Mouse (Mus musculus) heart, postnatal 25 days (tissue): ENCODE measurements around the gene Rbm45. TPM values are rescaled to one million over a fixed set of nuclear protein-coding genes. Genes with fewer than 3 reads are reported as not detected.

Experiments
- DNase-seq: peaks from one replicate; pipeline ENCODE4 v3.0.0; 2022; ENCODE audit warnings: low spot score
- intact Hi-C: fragments of 180-260 bp; cut with DNase I; formaldehyde crosslinking; loops from one replicate; pipeline ENCODE4 v1.15.1; 2025
- total RNA-seq, 2 experiments: library from RNA; stranded (reverse); gene quantifications; 2 replicates each; pipeline ENCODE4 v1.2.3; 2021

Rbm45 gene
- total RNA-seq, 2 experiments from 2014 or later: 19.2 to 22.0 TPM

- no peak for DNase-seq
- intact Hi-C loops: no loop called here
These were observed 2.5 kb downstream of the Rbm45 start for GRCm38 (mm10) chr2:76372244-76372643.

DNA sequence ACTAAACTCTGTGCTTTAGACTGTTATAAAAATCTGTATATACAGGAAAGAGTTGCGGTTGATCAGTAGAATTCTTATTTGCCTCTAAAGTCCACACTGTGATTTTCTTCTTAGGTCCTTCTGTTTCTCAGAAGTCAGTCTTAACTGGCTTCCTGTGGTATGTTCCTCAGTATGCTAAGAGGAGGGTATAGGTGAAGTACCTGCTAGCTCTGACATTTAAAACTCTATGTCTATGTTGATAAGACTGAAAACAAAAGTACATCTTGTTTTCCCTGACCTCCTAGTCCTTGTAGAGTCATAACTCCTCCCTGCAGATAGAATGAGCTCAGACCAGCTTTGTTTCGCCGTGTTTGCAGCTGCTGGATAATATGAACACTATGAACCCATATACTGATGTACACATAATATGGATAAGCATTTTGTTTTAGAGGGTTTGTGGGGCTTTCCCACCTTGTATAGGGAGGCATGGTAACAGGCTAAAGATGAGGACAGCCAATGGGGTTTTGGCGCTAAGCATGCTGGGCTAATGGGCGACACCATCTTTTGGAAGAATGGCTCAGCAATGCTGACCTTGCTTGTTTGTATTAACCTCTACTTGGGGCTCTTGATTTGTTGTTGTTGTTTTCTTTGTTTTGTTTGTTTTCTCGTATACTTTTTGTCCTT lies 4.9 kb downstream of the Rbm45 start:
- no peak for DNase-seq
- intact Hi-C loops: no loop called here

DNA sequence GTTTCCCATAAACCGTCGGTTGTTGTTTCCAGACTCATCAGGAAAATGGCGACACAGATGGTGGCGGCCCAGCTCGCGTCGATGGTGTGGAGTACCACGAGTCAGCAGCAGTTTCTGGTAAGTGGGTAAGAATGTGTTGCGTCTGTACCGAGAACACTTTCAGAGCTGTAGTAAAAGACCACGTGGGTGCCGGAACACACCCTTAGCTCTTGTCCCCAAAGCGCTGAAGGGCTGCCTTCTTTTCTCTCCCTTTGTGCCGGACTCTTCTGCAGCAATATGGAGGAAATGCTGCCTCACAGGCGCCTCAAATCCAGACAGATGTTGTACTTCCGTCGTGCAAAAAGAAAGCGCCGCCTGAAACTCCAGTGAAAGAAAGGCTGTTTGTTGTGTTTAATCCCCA lies 8.9 kb downstream of the Rbm45 start:
- intact Hi-C loops: no loop called here

DNA sequence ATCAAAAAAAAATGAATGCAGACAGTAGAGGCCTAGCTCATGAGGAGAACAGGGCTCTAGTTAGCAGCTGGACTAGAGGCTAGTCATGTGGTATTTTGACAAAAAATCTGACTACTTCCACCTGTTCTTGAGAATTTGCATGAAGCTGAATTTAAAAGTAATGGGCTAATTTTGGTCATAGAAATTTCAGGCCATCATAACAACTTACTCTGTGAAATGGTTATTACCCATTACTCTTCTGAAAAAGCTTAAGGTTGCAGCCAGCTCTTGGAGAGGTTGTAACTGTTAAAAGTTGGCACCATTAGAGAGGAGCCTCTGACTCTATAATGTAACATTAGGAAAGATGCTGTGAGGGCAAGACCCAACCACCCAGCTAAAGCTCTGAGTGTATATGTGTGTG lies 16.7 kb downstream of the Rbm45 start:
- intact Hi-C loops: no loop called here
- no peak for DNase-seq

More for the DNA sequence above, 8.9 kb downstream of the Rbm45 start:
- DNase-seq: no peak

- intact Hi-C loops: no loop called here
- no peak for DNase-seq
These were observed 30.4 kb downstream of the Rbm45 start for GRCm38 (mm10) chr2:76400178-76400577.

DNA sequence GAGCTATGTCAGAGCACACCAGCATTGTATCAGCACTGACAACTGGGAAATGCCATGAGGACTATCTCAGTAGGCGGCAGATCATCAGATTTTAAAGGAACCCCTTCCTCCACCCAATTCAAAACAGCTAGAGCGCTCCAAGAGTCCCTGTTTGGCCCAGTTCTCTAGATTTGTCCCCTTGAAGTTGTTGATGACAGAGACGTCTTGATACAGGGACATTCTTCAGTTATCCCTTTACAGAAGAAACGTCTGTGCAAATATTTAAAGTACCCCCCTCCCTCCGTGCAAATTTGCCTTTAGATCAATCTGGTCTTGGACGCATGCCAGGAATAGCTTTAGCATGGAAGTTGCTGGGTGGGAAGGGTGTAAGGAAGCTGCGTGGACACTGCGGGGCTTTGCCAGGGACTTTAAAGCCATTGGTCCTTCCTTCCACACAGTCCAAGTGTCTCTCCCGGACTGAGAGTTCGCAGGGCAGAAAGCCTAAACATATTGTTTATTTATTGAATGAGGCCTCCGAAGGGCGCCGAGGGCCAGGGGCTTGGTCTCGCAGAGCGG lies 35.9 kb downstream of the Rbm45 start:
- intact Hi-C loops: loop anchor here (2.0 kb wide), 1 partner anchor 35 kb away; no protein-coding TSS in a partner anchor
- DNase-seq: no peak

DNA sequence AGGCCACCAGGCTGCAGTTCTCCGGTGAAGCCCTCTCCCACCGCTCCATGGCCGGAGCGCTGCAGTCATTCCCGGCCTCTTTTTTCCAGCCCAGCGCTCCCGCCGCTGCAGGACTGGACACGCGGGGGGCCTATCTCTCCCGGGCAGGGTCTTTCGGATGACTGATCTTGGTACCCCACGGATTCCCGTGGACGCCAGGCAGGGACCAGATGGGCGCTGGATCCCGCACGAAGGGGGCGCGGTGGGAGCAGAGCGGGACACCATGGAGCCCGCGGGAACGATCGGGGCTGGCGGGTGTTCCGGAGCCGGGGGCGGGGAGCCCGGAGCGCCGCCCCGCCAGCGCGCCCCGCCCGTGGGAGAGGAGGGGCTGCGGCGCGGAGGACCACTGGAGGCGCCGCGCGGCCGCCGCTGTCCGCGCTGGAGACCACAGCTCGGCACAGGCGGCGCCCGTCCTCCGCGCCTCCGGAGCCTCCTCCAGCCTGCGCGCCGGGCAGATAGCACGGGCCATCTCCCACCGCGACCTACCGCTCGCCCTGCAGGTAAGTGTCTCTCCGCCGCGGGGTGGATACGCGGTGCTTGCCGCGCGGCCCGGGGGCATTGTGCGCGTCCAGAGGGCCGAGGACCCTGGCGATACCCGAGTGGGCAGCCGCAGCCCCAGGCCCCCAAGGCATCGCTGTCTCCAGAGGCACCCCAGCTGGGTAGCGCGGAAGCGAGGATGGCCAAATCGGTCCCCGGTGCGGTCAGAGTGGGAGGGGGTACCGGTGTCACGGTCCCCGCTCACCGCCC lies 36.6 kb downstream of the Rbm45 start, which contains the start of gene Osbpl6:
Osbpl6 (plus strand) TSS at position 358 of the 786 bp plus-strand sequence.
- intact Hi-C loops: loop anchor here (2.0 kb wide), 1 partner anchor 36 kb away; no protein-coding TSS in a partner anchor
- DNase-seq: peak; percentile 37

- peak; percentile 12 for DNase-seq
- intact Hi-C loops: loop anchor here (2.0 kb wide), 1 partner anchor 36 kb away; no protein-coding TSS in a partner anchor
These were observed 37.2 kb downstream of the Rbm45 start for GRCm38 (mm10) chr2:76406937-76407441.

GRCm38 (mm10) chr2:76409526-76409925 lies 39.7 kb downstream of the Rbm45 start:
- intact Hi-C loops: no loop called here
- no peak for DNase-seq

DNA sequence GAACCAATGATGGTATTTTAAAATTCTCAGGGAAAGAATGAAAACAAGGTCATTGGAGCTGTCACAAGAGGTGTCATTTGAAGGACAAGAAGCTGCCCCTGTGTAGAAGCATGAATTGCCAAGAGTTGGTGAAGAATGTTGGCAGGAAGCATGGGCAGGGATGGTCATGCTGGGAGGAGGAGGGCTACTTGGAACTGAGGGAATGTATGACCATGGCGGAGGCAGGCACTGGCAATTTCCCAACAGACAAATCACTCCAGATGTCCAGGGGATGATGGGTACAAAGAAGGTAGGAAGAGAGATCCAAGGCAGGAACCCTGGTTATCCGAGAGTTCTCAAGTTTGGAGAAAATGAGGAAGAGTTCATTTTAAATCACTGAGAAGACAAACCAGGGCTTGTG lies 40.2 kb downstream of the Rbm45 start:
- DNase-seq: no peak
- intact Hi-C loops: no loop called here

GRCm38 (mm10) chr2:76412924-76413323 lies 43.1 kb downstream of the Rbm45 start:
- intact Hi-C loops: no loop called here
- no peak for DNase-seq

DNA sequence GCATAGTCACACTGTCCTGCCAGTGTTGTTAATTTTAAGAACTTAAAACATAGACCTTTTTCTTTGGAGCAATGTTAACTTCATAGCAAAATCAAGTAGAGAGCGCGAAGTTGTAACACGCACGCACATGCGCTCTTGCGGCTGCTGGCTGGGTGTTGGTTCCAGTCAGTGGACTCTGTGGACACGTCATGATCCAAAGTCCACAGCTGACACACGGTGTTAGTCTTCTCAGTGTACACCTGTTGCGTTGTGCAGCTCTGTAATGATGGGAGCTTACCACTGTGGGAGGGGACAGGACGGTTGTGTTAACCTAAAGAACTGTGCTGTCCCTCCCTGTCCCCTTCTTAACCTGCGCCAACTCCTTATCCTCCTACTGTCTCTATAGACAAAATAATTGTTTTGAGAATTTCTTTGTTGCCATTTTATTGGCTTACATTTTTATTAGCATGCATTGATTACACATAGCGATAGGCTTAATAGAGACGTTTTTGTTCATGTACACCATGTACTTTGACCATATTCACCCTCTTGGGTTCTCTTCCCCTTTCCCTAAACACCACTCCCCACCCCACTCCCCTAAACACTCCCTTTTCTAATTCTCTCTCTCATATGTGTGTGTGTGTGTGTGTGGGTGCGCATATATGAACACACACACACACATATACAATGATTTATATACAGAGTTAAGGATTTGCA lies 47.8 kb downstream of the Rbm45 start:
- intact Hi-C loops: no loop called here

DNA sequence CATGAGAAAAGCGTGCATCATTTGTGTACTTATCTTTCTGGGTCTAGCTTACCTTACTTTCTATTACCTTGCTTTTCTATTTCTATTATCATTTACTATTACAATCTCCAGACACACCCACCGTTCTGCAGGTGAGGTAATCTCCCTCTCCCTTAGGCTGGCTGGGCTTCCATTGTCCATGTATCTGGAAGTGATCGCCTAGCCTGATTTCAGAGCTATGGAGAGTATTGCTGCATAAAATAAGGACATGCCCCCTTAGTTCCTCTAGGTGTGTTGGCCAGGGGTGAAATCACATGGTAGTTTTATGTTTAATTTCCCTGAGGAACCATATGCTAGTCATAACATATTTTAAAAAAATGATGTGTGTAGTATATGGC lies 48.3 kb downstream of the Rbm45 start:
- DNase-seq: no peak
- intact Hi-C loops: no loop called here

More for the DNA sequence above, 47.8 kb downstream of the Rbm45 start:
- no peak for DNase-seq

- intact Hi-C loops: no loop called here
- no peak for DNase-seq
These were observed 51.7 kb downstream of the Rbm45 start for GRCm38 (mm10) chr2:76421411-76421924.

- no peak for DNase-seq
- intact Hi-C loops: no loop called here
These were observed 57.0 kb downstream of the Rbm45 start for GRCm38 (mm10) chr2:76426816-76427215.

GRCm38 (mm10) chr2:76429318-76429717 lies 59.5 kb downstream of the Rbm45 start:
- DNase-seq: no peak
- intact Hi-C loops: no loop called here

- no peak for DNase-seq
- intact Hi-C loops: no loop called here
These were observed 60.1 kb downstream of the Rbm45 start for GRCm38 (mm10) chr2:76429855-76430254.

- intact Hi-C loops: no loop called here
- no peak for DNase-seq
These were observed 60.8 kb downstream of the Rbm45 start for GRCm38 (mm10) chr2:76430539-76430938.
